Mouse (Mus musculus): ENCODE measurements around the gene Dtnbp1.

Gene Dtnbp1

DNA sequence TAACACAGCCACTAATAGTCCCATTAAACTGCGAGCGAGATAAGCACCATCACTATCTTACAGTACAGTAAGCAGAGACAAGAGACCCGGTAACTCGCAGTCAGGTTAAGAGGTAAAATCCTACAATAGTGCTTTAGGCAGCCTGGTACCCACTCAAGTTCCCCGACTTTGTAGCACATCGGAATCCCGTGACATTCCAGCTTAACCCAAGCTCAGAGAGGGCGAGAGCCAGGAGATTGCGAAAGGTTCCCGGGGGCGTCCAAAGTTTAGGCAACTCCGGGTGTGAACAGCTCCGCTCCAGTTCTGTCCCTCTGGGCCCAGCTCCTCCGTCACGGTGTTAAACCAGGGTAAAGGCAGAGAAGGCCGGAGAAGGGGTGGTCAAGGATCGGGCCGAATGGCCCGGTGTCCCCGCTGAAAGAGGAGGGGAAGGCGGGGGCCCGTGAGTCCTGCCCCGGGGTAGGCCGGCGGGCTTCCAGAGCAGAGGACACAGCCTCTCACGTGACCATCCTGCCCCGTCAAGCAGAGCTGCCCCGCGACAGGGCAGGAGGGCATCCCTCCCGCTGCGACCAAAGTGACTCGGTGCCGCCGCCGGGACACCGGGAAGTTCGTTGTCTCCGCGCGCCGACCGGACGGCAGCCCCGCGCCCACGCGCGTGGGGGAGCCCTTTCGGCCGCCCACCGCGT lies 578 bp downstream of the Dtnbp1 start:
- no peak for DNase-seq

GRCm38 (mm10) chr13:45000836-45001227 lies 1.1 kb downstream of the Dtnbp1 start:
- peak; percentile 56 to 59 for DNase-seq

DNA sequence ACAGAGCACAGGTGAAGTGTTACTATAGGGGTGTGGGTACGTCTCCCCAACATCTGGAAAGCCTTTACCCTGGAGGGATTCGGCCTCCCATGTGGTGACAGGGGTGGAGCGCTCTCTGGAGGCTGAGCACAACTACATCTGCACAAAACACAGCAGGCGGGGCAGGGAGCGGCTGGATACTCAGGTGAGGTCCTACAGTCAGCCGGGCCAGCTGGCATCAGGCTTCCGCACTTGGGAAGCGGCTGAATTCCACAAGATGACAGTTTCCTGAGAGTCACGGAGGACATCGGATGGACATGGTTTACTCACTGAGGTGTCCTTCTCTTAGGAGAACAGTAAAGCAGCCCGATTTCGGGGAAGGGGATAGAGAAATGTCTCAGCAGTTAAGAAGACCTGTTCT lies 2.7 kb downstream of the Dtnbp1 start:
- DNase-seq: no peak

GRCm38 (mm10) chr13:44996339-44996738 lies 5.6 kb downstream of the Dtnbp1 start:
- DNase-seq: no peak

DNA sequence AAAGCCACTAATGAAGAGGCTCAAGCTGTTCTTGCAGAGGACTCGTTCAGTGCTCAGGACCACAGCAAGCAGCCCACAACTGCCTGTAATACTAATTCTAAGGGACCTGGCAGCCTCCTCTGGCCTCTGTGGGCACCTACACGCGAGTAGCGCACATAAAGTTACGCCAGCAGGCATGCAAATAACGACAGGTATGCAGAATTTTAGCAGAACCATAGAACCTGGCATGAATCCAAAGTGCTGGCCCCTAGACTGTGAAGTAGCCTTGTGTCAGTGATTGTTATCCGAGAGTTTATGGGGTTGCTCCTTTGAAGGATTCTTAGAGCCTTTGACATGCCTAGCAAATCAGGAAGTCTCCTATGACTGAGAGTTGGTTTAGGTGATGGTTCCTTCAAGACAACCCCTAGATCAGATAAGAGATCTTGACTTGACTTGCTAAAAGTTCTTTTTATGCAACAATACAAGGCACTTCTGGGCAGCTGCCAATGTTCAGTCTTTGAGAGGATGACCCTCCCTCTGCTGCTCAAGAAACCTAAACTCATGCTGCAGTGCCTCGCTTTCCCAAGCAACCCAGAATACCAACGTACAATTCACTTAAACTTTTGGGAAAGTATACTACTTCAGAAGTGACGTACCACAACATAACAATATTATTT lies 9.3 kb downstream of the Dtnbp1 start:
- DNase-seq: no peak

- no peak for DNase-seq
Observed at GRCm38 (mm10) chr13:44991936-44992335, 10.0 kb downstream of the Dtnbp1 start.

DNA sequence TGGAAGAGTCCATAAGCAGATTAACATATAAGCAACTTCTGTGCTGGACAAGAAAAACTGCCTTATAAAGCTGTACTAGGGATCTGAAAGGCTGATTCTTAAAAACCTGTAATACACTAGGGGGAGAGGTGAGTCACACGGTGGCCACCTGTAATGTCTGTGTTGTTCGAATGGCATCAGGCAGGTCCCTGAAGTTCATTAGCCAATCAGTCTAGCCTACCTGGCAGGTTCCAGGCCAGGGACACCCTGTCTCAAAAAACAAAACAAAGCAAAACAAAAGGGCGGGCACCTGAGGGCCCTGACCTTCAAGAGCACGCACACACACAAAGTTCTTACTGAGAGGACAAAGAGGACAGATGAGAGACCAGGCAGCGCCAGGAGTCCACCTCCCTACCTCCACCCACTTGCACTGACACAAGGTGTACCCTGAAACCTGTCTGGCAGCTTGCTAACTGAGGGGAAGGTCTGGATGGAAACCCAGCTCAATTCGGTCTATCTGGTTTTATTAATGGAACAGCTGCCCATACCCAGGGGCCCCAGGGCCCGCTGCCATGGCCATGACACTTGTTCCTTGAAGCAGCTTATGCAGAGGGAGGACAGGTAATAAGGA lies 11.8 kb downstream of the Dtnbp1 start:
- no peak for DNase-seq

DNA sequence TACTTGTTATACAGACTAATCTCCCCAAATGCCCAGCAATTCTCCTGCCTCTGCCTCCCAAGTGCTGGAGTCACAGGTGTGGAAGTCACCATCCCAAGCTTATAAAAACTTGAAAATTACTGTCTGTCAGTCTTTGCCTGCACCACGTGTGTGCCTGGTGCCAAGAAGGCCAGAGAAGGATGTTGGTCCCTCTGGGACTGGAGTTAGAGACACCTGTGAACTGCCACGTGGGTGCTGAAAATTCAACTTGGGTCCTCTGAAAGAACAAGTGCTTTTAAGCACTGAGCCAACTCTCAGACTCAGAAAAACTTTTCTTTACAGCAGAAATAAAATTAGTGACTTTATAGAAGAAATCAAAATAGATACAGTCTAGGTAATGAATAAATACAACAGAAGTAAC lies 15.6 kb downstream of the Dtnbp1 start:
- DNase-seq: peak in 1 of 2 experiments; percentile 23

DNA sequence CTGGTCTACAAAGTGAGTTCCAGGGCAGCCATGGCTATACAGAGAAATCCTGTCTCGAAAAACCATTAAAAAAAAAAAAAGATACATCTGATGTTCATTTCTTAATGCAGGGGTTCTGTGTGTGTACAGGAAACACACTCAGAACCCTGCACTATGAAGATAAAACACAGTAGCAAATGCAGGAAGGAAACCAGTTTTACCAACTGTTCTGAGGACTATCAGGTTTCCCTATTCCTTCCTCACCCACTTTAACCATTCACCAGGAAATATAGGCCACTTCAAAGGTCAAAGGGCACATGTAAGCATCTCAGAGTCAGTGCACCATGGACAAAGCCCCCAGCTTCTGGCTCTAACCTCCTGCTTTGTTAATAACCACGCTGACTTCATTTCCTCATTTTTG lies 16.6 kb downstream of the Dtnbp1 start:
- DNase-seq: no peak

GRCm38 (mm10) chr13:44983635-44984401 lies 18.1 kb downstream of the Dtnbp1 start:
- DNase-seq: no peak

GRCm38 (mm10) chr13:44982799-44983198 lies 19.1 kb downstream of the Dtnbp1 start:
- no peak for DNase-seq

- DNase-seq: no peak
Observed at GRCm38 (mm10) chr13:44979433-44979832, 22.5 kb downstream of the Dtnbp1 start.

GRCm38 (mm10) chr13:44977483-44978141 lies 24.3 kb downstream of the Dtnbp1 start:
- DNase-seq: no peak

GRCm38 (mm10) chr13:44977059-44977458 lies 24.9 kb downstream of the Dtnbp1 start:
- DNase-seq: no peak

DNA sequence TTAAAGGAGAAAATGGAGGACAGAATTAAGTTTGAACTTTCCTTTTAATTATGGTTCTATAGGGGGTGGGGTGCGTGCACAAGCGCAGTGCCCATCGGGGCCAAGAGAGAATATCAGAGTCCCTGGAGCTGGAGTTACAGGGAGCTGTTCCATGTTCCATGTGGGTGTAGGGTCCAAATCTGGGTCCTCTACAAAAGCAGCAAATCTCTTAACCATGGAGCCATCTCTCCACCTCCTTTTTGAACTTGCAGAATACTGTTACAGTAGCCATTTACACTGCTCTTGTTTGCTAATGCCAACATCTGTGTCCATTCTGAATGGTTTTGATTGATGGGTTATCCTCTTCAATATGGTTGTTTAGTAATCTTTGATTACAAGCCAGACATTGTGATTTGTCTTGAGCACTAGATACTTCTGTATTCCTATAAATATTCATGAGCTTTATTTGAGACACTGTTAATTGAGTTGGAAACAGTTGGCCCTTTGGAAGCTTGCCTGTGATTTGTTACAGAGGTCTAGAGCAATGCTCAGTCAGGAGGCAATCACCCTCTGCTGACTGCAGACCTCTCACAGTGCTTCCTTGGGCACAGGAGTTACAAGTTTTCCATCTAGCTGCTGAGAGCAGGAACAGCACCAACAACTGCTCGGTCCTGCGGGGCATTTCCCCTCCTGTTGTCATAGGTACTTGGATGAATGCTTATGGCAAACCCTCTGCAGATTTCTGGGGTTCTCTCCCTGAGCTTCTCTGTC lies 41.2 kb downstream of the Dtnbp1 start:
- DNase-seq: no peak

DNA sequence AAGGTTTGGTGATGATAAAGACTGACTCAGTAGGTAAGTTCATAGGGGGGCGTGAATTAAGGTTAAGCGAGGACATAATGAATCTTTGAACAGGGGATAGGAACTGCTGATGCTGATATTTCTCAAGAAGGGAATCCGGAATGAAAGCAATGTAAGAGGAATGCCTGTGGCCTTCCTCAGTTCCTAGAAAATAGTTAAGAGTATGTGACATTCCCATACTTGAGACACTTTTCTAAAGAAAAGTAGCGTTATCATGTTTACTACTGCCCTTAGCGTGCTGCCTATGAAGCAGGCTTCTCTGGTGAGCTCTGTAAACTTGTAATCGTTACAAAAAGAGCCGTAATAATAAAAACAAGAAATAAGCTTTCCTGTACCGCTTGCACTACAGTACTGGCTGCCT lies 44.9 kb downstream of the Dtnbp1 start:
- no peak for DNase-seq

GRCm38 (mm10) chr13:44955781-44956180 lies 46.2 kb downstream of the Dtnbp1 start:
- no peak for DNase-seq

- no peak for DNase-seq
Observed at GRCm38 (mm10) chr13:44954232-44954568, 47.7 kb downstream of the Dtnbp1 start.

DNA sequence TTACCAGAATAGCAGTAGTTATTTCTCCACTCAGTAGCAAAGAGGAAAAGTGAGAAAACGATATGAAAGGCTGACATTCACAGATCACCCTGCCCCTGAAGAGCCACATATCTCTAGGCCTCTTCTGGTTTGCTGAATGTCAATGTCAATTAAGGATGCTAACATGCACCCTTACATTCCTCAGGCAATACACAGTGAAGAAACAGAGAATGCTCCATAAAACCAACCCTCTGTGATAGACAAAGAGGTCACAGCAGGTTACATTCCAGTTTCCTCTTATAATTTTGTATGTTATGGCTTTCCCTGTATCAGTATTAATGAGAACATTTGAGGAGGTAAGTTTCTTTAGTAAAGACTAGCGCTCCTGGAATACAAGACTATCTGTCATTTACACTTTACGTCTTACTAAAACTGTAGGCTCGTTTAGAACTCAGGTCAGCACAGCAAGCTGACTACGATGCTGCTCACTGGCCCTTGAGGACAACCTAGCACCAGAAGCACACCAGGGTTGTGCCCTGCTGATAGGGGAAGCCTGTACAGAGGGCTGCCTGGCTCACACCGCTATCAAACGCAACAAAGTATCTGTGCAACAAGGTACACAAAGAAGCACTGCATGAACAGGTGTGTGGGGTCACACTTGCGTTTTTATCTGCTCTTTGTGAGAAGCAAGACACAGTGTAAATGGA lies 48.3 kb downstream of the Dtnbp1 start:
- no peak for DNase-seq

GRCm38 (mm10) chr13:44952393-44953086 lies 49.4 kb downstream of the Dtnbp1 start:
- DNase-seq: peak in 1 of 2 experiments; percentile 20
